Mouse (Mus musculus) limb, embryonic 10.5 days (tissue): ENCODE results near the gene Klhdc9. TPM values are rescaled to one million over a fixed set of nuclear protein-coding genes. Genes with fewer than 3 reads are reported as not detected.
"Not testable (repeated sequence)": the region's sequence is repeated elsewhere in the genome, so short reads cannot be mapped to it uniquely, and the experiment has no call there.

Experiments used
- DNase-seq: peaks from one replicate; pipeline ENCODE4 v3.0.0-alpha.2; 2017; ENCODE audit warnings: low spot score
- H3K27ac ChIP-seq: fragments of 300-500 bp; sonication (generic); 2 replicates; pipeline ENCODE4 v1.5.1; 2016; ENCODE audit warnings: mild to moderate bottlenecking
- H3K27me3 ChIP-seq: fragments of 300-500 bp; sonication (generic); 2 replicates; pipeline ENCODE4 v1.6.1; 2016; ENCODE audit warnings: low read depth, mild to moderate bottlenecking; ENCODE audit not compliant: poor library complexity, severe bottlenecking
- H3K36me3 ChIP-seq: fragments of 300-500 bp; sonication (generic); 2 replicates; pipeline ENCODE4 v1.6.1; 2016; ENCODE audit warnings: mild to moderate bottlenecking, moderate library complexity
- H3K4me1 ChIP-seq: fragments of 300-500 bp; sonication (generic); 2 replicates; pipeline ENCODE4 v1.6.1; 2016
- H3K4me3 ChIP-seq: fragments of 300-500 bp; sonication (generic); 2 replicates; pipeline ENCODE4 v1.5.1; 2016; ENCODE audit warnings: mild to moderate bottlenecking, moderate library complexity
- H3K9me3 ChIP-seq: fragments of 300-500 bp; sonication (generic); replicated peaks from 2 replicates; pipeline ENCODE4 v1.6.1; 2016; ENCODE audit warnings: mild to moderate bottlenecking
- WGBS: fragments of 180-500 bp; shearing (Covaris S2); methylation state at CpG from one replicate; pipeline ENCODE4 v1.1.7; 2016; 5-methylcytosine and 5-hydroxymethylcytosine counted together
- polyA plus RNA-seq: library from polyadenylated mRNA; unstranded; fragments of >200 nt; fragmentation: Nextera tagmentation; extraction: Ambion mirVana; gene quantifications from 2 replicates; pipeline ENCODE4 v1.2.1, GENCODE M21; 2016

The Klhdc9 gene
- polyA plus RNA-seq, 1 experiment from 2014 or later: 2.4 TPM

GRCm38 (mm10) chr1:171348665-171349064, 11.9 kb downstream of the Klhdc9 start:
- DNase-seq: no peak
- H3K4me1 ChIP-seq: peaks cover 17% of the 10 kb centered on the region
- no peaks in the 10 kb centered on the region for H3K27me3 ChIP-seq
- no peak overlapping the region for H3K27ac ChIP-seq
- WGBS: 95% methylated on average over 3 of the region's 3 CpGs
- no peak overlapping the region for H3K4me3 ChIP-seq
- peaks cover 26% of the 10 kb centered on the region for H3K36me3 ChIP-seq
- peaks cover 5% of the 10 kb centered on the region; the same call in 1 of the 2 replicates for H3K9me3 ChIP-seq

DNA sequence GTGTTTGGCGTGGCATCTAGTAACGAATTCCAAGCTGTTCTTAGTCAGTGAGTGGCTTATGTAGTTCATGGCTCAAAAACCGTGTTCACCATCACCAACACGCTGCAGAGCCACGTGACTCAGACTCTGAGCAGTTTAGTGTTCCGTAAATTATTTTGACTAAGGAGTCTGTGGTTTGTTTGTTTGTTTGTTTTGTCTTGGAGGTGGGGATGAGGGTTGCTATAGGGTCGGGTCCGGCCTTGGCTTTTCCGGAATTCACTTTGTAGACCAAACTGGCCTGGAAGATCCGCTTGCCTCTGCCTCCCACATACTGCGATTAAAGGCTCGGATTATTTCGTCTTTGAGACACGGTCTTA, 14.5 kb downstream of the Klhdc9 start:
- WGBS: under 1% methylated on average over 14 of the region's 14 CpGs
- Histone ChIP-seq H3K4me1 (peaks cover 17% of the 10 kb centered on the region), H3K27ac (peak overlapping the region; percentile 88), H3K27me3 (no peaks in the 10 kb centered on the region), H3K36me3 (peaks cover 48% of the 10 kb centered on the region), H3K4me3 (peak overlapping the region; percentile 87), H3K9me3 (peaks cover 5% of the 10 kb centered on the region; the same call in 1 of the 2 replicates)
- DNase-seq: peak; percentile 38

- DNase-seq: peak; percentile 98
- Histone ChIP-seq H3K36me3 (peaks cover 54% of the 10 kb centered on the region), H3K9me3 (peaks cover 5% of the 10 kb centered on the region; the same call in 1 of the 2 replicates), H3K4me1 (peaks cover 17% of the 10 kb centered on the region), H3K27ac (peak within 1 kb of the TSS; percentile 88), H3K4me3 (peak within 1 kb of the TSS; percentile 87), H3K27me3 (no peaks in the 10 kb centered on the region)
- 1% methylated on average over 53 of the region's 53 CpGs for WGBS
Measured at GRCm38 (mm10) chr1:171345225-171346094, 15.1 kb downstream of the Klhdc9 start, which contains the start of the genes Nit1 and Pfdn2. Gene Nit1, minus strand, starts transcription at chr1:171345646. Gene Pfdn2, plus strand, starts transcription at chr1:171345670.

- H3K9me3 ChIP-seq: peaks cover 5% of the 10 kb centered on the region; the same call in 1 of the 2 replicates
- peaks cover 62% of the 10 kb centered on the region for H3K36me3 ChIP-seq
- peak overlapping the region; percentile 87 for H3K4me3 ChIP-seq
- H3K27me3 ChIP-seq: no peaks in the 10 kb centered on the region
- WGBS: 77% methylated on average over 9 of the region's 9 CpGs
- H3K4me1 ChIP-seq: peaks cover 17% of the 10 kb centered on the region
- H3K27ac ChIP-seq: peak overlapping the region; percentile 88; the same call in 1 of the 2 replicates
- DNase-seq: no peak
Measured at GRCm38 (mm10) chr1:171344715-171345114, 15.9 kb downstream of the Klhdc9 start.

GRCm38 (mm10) chr1:171343922-171344677, 16.5 kb downstream of the Klhdc9 start:
- peaks cover 65% of the 10 kb centered on the region for H3K36me3 ChIP-seq
- no peak overlapping the region for H3K27ac ChIP-seq

GRCm38 (mm10) chr1:171342262-171343207, 18.1 kb downstream of the Klhdc9 start:
- Histone ChIP-seq H3K4me3 (no peak overlapping the region), H3K4me1 (peaks cover 17% of the 10 kb centered on the region), H3K27ac (no peak overlapping the region), H3K36me3 (peaks cover 71% of the 10 kb centered on the region), H3K9me3 (peaks cover 5% of the 10 kb centered on the region; the same call in 1 of the 2 replicates), H3K27me3 (no peaks in the 10 kb centered on the region)
- DNase-seq: no peak
- 96% methylated on average over 16 of the region's 16 CpGs for WGBS

More at GRCm38 (mm10) chr1:171343922-171344677, 16.5 kb downstream of the Klhdc9 start:
- H3K27me3 ChIP-seq: no peaks in the 10 kb centered on the region
- H3K9me3 ChIP-seq: peaks cover 5% of the 10 kb centered on the region; the same call in 1 of the 2 replicates
- peaks cover 17% of the 10 kb centered on the region for H3K4me1 ChIP-seq
- WGBS: 84% methylated on average over 9 of the region's 9 CpGs
- H3K4me3 ChIP-seq: peak overlapping the region; percentile 87
- DNase-seq: no peak

GRCm38 (mm10) chr1:171330216-171330560, 30.4 kb downstream of the Klhdc9 start:
- peak overlapping the region; percentile 89 for H3K4me3 ChIP-seq
- H3K9me3 ChIP-seq: no peaks in the 10 kb centered on the region
- WGBS: under 1% methylated on average over 4 of the region's 4 CpGs
- H3K27ac ChIP-seq: peak overlapping the region; percentile 99
- DNase-seq: no peak
- H3K36me3 ChIP-seq: peaks cover 36% of the 10 kb centered on the region
- H3K4me1 ChIP-seq: peaks cover 31% of the 10 kb centered on the region
- H3K27me3 ChIP-seq: no peaks in the 10 kb centered on the region

GRCm38 (mm10) chr1:171329433-171330215, 31.0 kb downstream of the Klhdc9 start:
- WGBS: 1% methylated on average over 52 of the region's 61 CpGs
- no peaks in the 10 kb centered on the region for H3K9me3 ChIP-seq
- peak overlapping the region; percentile 89 for H3K4me3 ChIP-seq
- peaks cover 31% of the 10 kb centered on the region for H3K4me1 ChIP-seq
- no peaks in the 10 kb centered on the region for H3K27me3 ChIP-seq
- H3K27ac ChIP-seq: peak overlapping the region; percentile 99
- peaks cover 38% of the 10 kb centered on the region for H3K36me3 ChIP-seq
- peak; percentile 94 for DNase-seq

DNA sequence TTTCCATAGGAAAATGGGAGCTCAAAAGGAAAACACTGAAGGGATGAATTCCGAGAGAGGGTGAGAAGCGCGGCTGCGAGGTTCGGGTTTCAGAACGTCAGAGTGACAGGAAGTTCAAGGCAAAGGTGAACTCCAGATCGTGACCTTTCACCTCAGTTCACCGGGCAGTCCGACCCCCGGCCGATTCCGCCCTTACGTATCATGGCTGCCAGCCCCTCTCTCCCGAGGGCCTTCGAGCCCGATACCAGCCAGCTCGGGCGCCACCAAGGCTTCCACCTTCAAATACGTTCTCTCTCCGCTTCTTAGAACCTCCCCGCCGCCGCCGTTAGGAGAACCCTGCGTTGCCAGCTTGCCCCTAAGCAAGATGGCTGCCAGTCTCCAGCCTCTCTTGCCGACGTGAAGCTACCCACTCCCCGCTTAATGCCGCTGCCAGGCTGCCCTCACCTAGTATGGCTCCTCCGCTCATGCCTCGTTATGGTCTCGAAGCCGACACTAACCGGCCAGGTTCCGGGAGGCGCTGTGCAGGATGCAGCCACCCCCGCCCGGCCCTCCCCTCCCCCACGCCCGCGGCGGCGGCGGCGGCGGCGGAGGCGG, 31.7 kb downstream of the Klhdc9 start, which contains the start of gene Dedd:
Gene Dedd (plus strand): TSS at position 307 of the 594 bp plus-strand sequence.
- H3K4me1 ChIP-seq: peaks cover 31% of the 10 kb centered on the region
- DNase-seq: peak; percentile 91
- H3K27ac ChIP-seq: peak within 1 kb of the TSS; percentile 99
- peak within 1 kb of the TSS; percentile 89 for H3K4me3 ChIP-seq
- H3K36me3 ChIP-seq: peaks cover 31% of the 10 kb centered on the region
- H3K9me3 ChIP-seq: no peaks in the 10 kb centered on the region
- no peaks in the 10 kb centered on the region for H3K27me3 ChIP-seq
- under 1% methylated on average over 47 of the region's 48 CpGs for whole genome bisulfite sequencing

- Histone ChIP-seq H3K27me3 (no peaks in the 10 kb centered on the region), H3K4me3 (peak overlapping the region; percentile 89), H3K36me3 (peaks cover 28% of the 10 kb centered on the region), H3K9me3 (no peaks in the 10 kb centered on the region), H3K27ac (peak overlapping the region; percentile 99), H3K4me1 (peaks cover 31% of the 10 kb centered on the region)
- DNase-seq: peak; percentile 31
- WGBS: 45% methylated on average over 9 of the region's 9 CpGs
Measured at GRCm38 (mm10) chr1:171328244-171328643, 32.4 kb downstream of the Klhdc9 start.

- Histone ChIP-seq H3K4me1 (peaks cover 31% of the 10 kb centered on the region), H3K36me3 (peaks cover 16% of the 10 kb centered on the region)
- not testable (repeated sequence) for H3K9me3 ChIP-seq, DNase-seq, H3K27ac ChIP-seq, H3K4me3 ChIP-seq, H3K27me3 ChIP-seq
- WGBS: 90% methylated on average over 4 of the region's 4 CpGs
Measured at GRCm38 (mm10) chr1:171326588-171326987, 34.0 kb downstream of the Klhdc9 start.
